Mouse (Mus musculus): Measurements from ENCODE around the gene Tcte2. TPM values are rescaled to one million over a fixed set of nuclear protein-coding genes. Genes with fewer than 3 reads are reported as not detected.
A peak's percentile ranks its signal among the peaks of the same experiment; 100 is the strongest.

Gene Tcte2
- total and polyA plus RNA-seq, 3 experiments, result 0.17 TPM; not detected in 2

GRCm38 (mm10) chr17:13763819-13764218, 2.2 kb upstream of the Tcte2 start:
- in situ Hi-C loops (cut with MboI; ENCODE audit: low pct_ligation_motif_present, low pct_unique_long_range_greater_than_20kb, low sequenced_read_pairs) (no loop called here), dilution Hi-C loops (cut with MboI; ENCODE audit: extremely low pct_ligation_motif_present, extremely low pct_unique_long_range_greater_than_20kb, low sequenced_read_pairs) (no loop called here)
- no peak for TF ChIP-seq KAT2A (IDR thresholded peaks at IDR 0.05; ENCODE audit: insufficient replicate concordance, low read length)
- no peak for TF ChIP-seq GABPA (IDR thresholded peaks at IDR 0.05; ENCODE audit: insufficient replicate concordance, low read depth, low read length)
- TF ChIP-seq CHD1 (IDR thresholded peaks at IDR 0.05; ENCODE audit: low read depth, low read length), result no peak
- TF ChIP-seq EP300 (IDR thresholded peaks at IDR 0.05; ENCODE audit: low read length), result no peak
- no peak for TF ChIP-seq PAX5 (IDR thresholded peaks at IDR 0.05; ENCODE audit: low read length)
- TF ChIP-seq USF2 (conservative IDR thresholded peaks at IDR 0.05; ENCODE audit: low read depth, low read length), result no peak
- TF ChIP-seq MEF2A (IDR thresholded peaks at IDR 0.05; ENCODE audit: borderline replicate concordance, low read depth, low read length), result no peak
- no peak for TF ChIP-seq RCOR1 (conservative IDR thresholded peaks at IDR 0.05; ENCODE audit: low read depth, low read length)
- TF ChIP-seq USF1 (IDR thresholded peaks at IDR 0.05; ENCODE audit: low read depth, low read length), result no peak
- TF ChIP-seq BHLHE40 (IDR thresholded peaks at IDR 0.05; ENCODE audit: low read depth, low read length), result no peak
- no peak for TF ChIP-seq UBTF (IDR thresholded peaks at IDR 0.05; ENCODE audit: low read depth, low read length)
- no peak for TF ChIP-seq MAZ (IDR thresholded peaks at IDR 0.05; ENCODE audit: low read depth, low read length)
- no peak for TF ChIP-seq ZC3H11A (IDR thresholded peaks at IDR 0.05; ENCODE audit: low read depth, low read length)
- TF ChIP-seq POLR2A (IDR thresholded peaks at IDR 0.05; ENCODE audit: low read depth, low read length), result no peak
- TF ChIP-seq NRF1 (IDR thresholded peaks at IDR 0.05; ENCODE audit: low read depth, low read length), result no peak
- DNase-seq (ENCODE audit: extremely low read depth), result no peak
- H3K36me3 ChIP-seq (replicated peaks in 1 of 2; ENCODE audit: control insufficient read depth in 1 of 2, insufficient read depth in 1 of 2, low read length in 1 of 2), result no peaks in the 10 kb centered on the region
- no peak overlapping the region for H3K9ac ChIP-seq (ENCODE audit: insufficient read depth, low read depth)
- H3K79me2 ChIP-seq (replicated peaks; ENCODE audit: control insufficient read depth, extremely low read depth, insufficient read depth, poor library complexity, severe bottlenecking), result 0 out of 2 replicates have a peak, but pooled peaks cover 2% of the 10 kb centered on the region
- H3K4me1 ChIP-seq (ENCODE audit: control insufficient read depth in 1 of 2, insufficient read depth in 2 of 2), result peaks cover 6 to 11% of the 10 kb centered on the region in 2 experiments; a peak in 3 of 4 replicates
- H3K27ac ChIP-seq (ENCODE audit: insufficient read depth, low read depth), result no peak overlapping the region
- no peak overlapping the region for H3K4me2 ChIP-seq (ENCODE audit: insufficient read depth, low read depth, poor library complexity, severe bottlenecking)
- H3K4me3 ChIP-seq (replicated peaks in 1 of 3; ENCODE audit: low read depth in 2 of 3, low read length in 2 of 3, poor library complexity in 1 of 3), result no peak overlapping the region
- peaks cover 14% of the 10 kb centered on the region for H3K27me3 ChIP-seq (replicated peaks)
- peaks cover 6% of the 10 kb centered on the region for H3K9me3 ChIP-seq (replicated peaks; ENCODE audit: low read length)

- Histone ChIP-seq H3K36me3 (replicated peaks in 1 of 2; ENCODE audit: control insufficient read depth in 1 of 2, insufficient read depth in 1 of 2, low read length in 1 of 2) (no peaks in the 10 kb centered on the region), H3K9me3 (replicated peaks; ENCODE audit: low read length) (peaks cover 6% of the 10 kb centered on the region), H3K27me3 (replicated peaks) (peaks cover 17% of the 10 kb centered on the region), H3K4me1 (ENCODE audit: control insufficient read depth in 1 of 2, insufficient read depth in 2 of 2) (peaks cover 6 to 11% of the 10 kb centered on the region in 2 experiments; a peak in 3 of 4 replicates), H3K79me2 (replicated peaks; ENCODE audit: control insufficient read depth, extremely low read depth, insufficient read depth, poor library complexity, severe bottlenecking) (0 out of 2 replicates have a peak, but pooled peaks cover 2% of the 10 kb centered on the region), H3K27ac (ENCODE audit: insufficient read depth, low read depth) (no peak overlapping the region), H3K9ac (ENCODE audit: insufficient read depth, low read depth) (peak overlapping the region; percentile 71), H3K4me2 (ENCODE audit: insufficient read depth, low read depth, poor library complexity, severe bottlenecking) (peak overlapping the region; percentile 96), H3K4me3 (replicated peaks in 1 of 3; ENCODE audit: low read depth in 2 of 3, low read length in 2 of 3, poor library complexity in 1 of 3) (peak overlapping the region; percentile 32 to 85 (median 63))
- dilution Hi-C loops (cut with MboI; ENCODE audit: extremely low pct_ligation_motif_present, extremely low pct_unique_long_range_greater_than_20kb, low sequenced_read_pairs), result no loop called here
- DNase-seq (ENCODE audit: extremely low read depth), result no peak
- in situ Hi-C loops (cut with MboI; ENCODE audit: low pct_ligation_motif_present, low pct_unique_long_range_greater_than_20kb, low sequenced_read_pairs), result no loop called here
- no peak for TF ChIP-seq ELF1 (IDR thresholded peaks at IDR 0.05; ENCODE audit: low read depth, low read length)
- TF ChIP-seq CHD2 (IDR thresholded peaks at IDR 0.05; ENCODE audit: low read length), result no peak
- TF ChIP-seq MAFK (IDR thresholded peaks at IDR 0.05; ENCODE audit: insufficient replicate concordance, low read length), result no peak
- TF ChIP-seq JUN (IDR thresholded peaks at IDR 0.05; ENCODE audit: insufficient read depth, low read depth, low read length), result no peak
- no peak for TF ChIP-seq MAX (IDR thresholded peaks at IDR 0.05; ENCODE audit: low read length)
- no peak for TF ChIP-seq HCFC1 (IDR thresholded peaks at IDR 0.05; ENCODE audit: low read depth, low read length)
Measured at GRCm38 (mm10) chr17:13760675-13761178, 898 bp downstream of the Tcte2 start.

All from CH12.LX (cell line).